Mouse (Mus musculus) cerebellum, adult 11 months (tissue): ENCODE results near the gene Glis3.
A peak's percentile ranks its signal among the peaks of the same experiment; 100 is the strongest.

ENCODE experiments used
- DNase-seq: peaks from one replicate; pipeline ENCODE4 v3.0.0; 2022

The Glis3 gene

GRCm38 (mm10) chr19:28679776-28680391 is at the start of gene Glis3:
Gene Glis3, minus strand, starts transcription at chr19:28680077.
- DNase-seq, result no peak

GRCm38 (mm10) chr19:28726161-28726880 is 46.4 kb upstream of the Glis3 start:
- peak; percentile 40 for DNase-seq

GRCm38 (mm10) chr19:28724641-28725040 is 44.8 kb upstream of the Glis3 start:
- DNase-seq, result no peak

- no peak for DNase-seq
Measured at GRCm38 (mm10) chr19:28722626-28723025, 42.7 kb upstream of the Glis3 start.

GRCm38 (mm10) chr19:28721834-28722233 is 42.0 kb upstream of the Glis3 start:
- no peak for DNase-seq

GRCm38 (mm10) chr19:28720016-28720415 is 40.1 kb upstream of the Glis3 start:
- DNase-seq, result no peak

GRCm38 (mm10) chr19:28714674-28715073 is 34.8 kb upstream of the Glis3 start:
- DNase-seq, result no peak

GRCm38 (mm10) chr19:28697718-28698117 is 17.8 kb upstream of the Glis3 start:
- DNase-seq, result no peak

- DNase-seq, result no peak
Measured at GRCm38 (mm10) chr19:28686398-28686797, 6.5 kb upstream of the Glis3 start.

- no peak for DNase-seq
Measured at GRCm38 (mm10) chr19:28685484-28685883, 5.6 kb upstream of the Glis3 start.

GRCm38 (mm10) chr19:28684347-28684746 is 4.5 kb upstream of the Glis3 start:
- DNase-seq, result no peak

GRCm38 (mm10) chr19:28683346-28683745 is 3.5 kb upstream of the Glis3 start:
- DNase-seq, result no peak

GRCm38 (mm10) chr19:28679291-28679775 is 544 bp downstream of the Glis3 start:
- DNase-seq, result no peak

- DNase-seq, result no peak
Measured at GRCm38 (mm10) chr19:28678646-28679270, 1.1 kb downstream of the Glis3 start.

- DNase-seq, result no peak
Measured at GRCm38 (mm10) chr19:28677728-28678438, 2.0 kb downstream of the Glis3 start.

GRCm38 (mm10) chr19:28677045-28677727 is 2.7 kb downstream of the Glis3 start:
- no peak for DNase-seq

- no peak for DNase-seq
Measured at GRCm38 (mm10) chr19:28663781-28664180, 16.1 kb downstream of the Glis3 start.

GRCm38 (mm10) chr19:28663148-28663547 is 16.7 kb downstream of the Glis3 start:
- DNase-seq, result no peak

GRCm38 (mm10) chr19:28662474-28662873 is 17.4 kb downstream of the Glis3 start:
- DNase-seq, result no peak

- DNase-seq, result no peak
Measured at GRCm38 (mm10) chr19:28660912-28661311, 19.0 kb downstream of the Glis3 start.

- DNase-seq, result no peak
Measured at GRCm38 (mm10) chr19:28657686-28658195, 22.1 kb downstream of the Glis3 start.

GRCm38 (mm10) chr19:28656882-28657281 is 23.0 kb downstream of the Glis3 start:
- DNase-seq, result no peak
